Mouse (Mus musculus): ENCODE measurements around the gene Gab3. TPM values are rescaled to one million over a fixed set of nuclear protein-coding genes. Genes with fewer than 3 reads are reported as not detected.
"Not testable (repeated sequence)": the region's sequence is repeated elsewhere in the genome, so short reads cannot be mapped to it uniquely, and the experiment has no call there.

Gab3 gene
- polyA plus RNA-seq, 1 experiment: 0.66 TPM

DNA sequence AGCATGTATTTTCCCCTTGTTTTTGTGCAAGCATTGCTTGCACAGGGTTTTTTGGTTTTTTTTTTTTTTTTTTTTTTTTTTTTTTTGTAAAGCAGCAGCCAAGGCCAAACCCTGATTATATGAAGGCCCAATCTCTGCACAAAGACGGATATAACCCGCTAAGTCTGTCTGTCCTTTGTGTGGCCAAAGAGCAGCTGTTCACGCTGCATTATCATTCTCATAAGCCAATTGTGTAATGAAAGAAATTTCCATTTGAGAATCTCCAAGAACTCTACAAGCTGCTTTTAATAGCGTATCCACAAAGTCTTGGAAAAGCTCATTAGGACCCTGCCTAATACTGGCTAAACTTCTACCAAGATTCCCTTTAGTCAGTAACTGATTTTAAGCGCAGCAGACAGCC is 101.5 kb downstream of the Gab3 start:
- WGBS: 95% methylated on average over 5 of the region's 5 CpGs
- Histone ChIP-seq H3K36me3 (ENCODE audit: control insufficient read depth, insufficient read depth, low read length) (no peaks in the 10 kb centered on the region), H3K4me3 (ENCODE audit: insufficient read depth, low read depth, low read length) (no peak overlapping the region), H3K27me3 (replicated peaks; ENCODE audit: control insufficient read depth, insufficient read depth, low read length) (no peaks in the 10 kb centered on the region), H3K4me1 (ENCODE audit: control insufficient read depth, insufficient read depth, low read length) (no peaks in the 10 kb centered on the region), H3K27ac (ENCODE audit: insufficient read depth, low read depth, low read length) (no peak overlapping the region)
- no peak for DNase-seq
- no peak for TF ChIP-seq CTCF (conservative IDR thresholded peaks at IDR 0.05; ENCODE audit: insufficient read depth, insufficient read length, low read depth, low read length)

DNA sequence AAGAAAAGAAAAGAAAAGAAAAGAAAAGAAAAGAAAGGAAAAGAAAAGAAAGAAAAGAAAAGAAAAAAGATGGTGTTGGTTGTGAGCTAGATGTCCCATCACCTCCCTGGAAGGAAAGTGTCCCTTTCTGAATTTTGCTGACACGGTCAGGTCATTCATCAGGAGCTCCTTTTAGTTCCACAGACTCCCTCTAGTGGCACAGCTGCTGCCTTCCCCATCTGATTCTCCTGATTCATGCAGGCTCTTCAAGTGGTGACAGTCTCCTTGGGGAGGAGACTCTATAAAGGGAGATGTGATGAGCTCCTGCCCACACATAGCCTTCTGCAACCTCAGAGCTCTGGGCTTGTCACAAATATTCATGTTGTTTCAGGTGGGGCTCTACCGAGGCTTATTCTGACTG is 122.4 kb downstream of the Gab3 start:
- peak; percentile 23 for DNase-seq
- not testable (repeated sequence) for H3K27ac ChIP-seq (ENCODE audit: insufficient read depth, low read depth, low read length); H3K36me3 ChIP-seq (ENCODE audit: control insufficient read depth, insufficient read depth, low read length); H3K27me3 ChIP-seq (replicated peaks; ENCODE audit: control insufficient read depth, insufficient read depth, low read length); H3K4me3 ChIP-seq (ENCODE audit: insufficient read depth, low read depth, low read length); H3K4me1 ChIP-seq (ENCODE audit: control insufficient read depth, insufficient read depth, low read length)
- 0 out of 2 replicates have a peak, but pooled peaks have one; percentile 5 for TF ChIP-seq CTCF (conservative IDR thresholded peaks at IDR 0.05; ENCODE audit: insufficient read depth, insufficient read length, low read depth, low read length)
- 7% methylated on average over 1 of the region's 2 CpGs for WGBS

DNA sequence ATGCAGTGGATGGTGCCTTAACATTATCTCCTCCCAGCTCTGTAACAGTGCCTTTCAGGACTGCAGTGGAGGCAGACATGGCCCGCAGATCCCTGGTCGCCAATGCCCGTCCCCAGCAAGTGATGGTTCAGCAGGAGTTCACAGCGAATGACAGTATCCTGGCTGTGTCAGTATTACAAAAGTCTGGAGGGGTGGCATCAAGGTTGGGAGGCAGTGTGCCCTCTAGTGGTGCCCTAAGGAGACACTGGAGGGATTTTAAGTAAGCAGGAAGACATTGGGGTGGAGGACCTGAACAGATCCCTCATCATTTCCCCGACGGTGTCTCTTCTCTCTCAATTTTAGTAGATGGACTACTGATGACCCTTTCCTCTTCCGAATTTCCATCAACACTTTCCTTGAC is 126.1 kb downstream of the Gab3 start:
- H3K4me3 ChIP-seq (ENCODE audit: insufficient read depth, low read depth, low read length); H3K27me3 ChIP-seq (replicated peaks; ENCODE audit: control insufficient read depth, insufficient read depth, low read length); H3K36me3 ChIP-seq (ENCODE audit: control insufficient read depth, insufficient read depth, low read length); H3K27ac ChIP-seq (ENCODE audit: insufficient read depth, low read depth, low read length); H3K4me1 ChIP-seq (ENCODE audit: control insufficient read depth, insufficient read depth, low read length): not testable (repeated sequence)
- WGBS: 83% methylated on average over 7 of the region's 7 CpGs
- peak; percentile 0 for DNase-seq

Other genes with a start within 250 kb of the Gab3 start
- 0.03 TPM in 1 of 2 replicates, not detected in the other for gene Gm5936, start 248.3 kb downstream of the Gab3 start, polyA plus RNA-seq (2012; rRNA removed)
- gene Dkc1, start 10.4 kb upstream of the Gab3 start, polyA plus RNA-seq (2012; rRNA removed): 8.2 and 10.8 TPM in 2 replicates
- gene Mpp1, start 45.6 kb upstream of the Gab3 start, polyA plus RNA-seq (2012; rRNA removed): 143 and 144 TPM in 2 replicates
- not detected in 2 replicates for gene Smim9, start 78.3 kb upstream of the Gab3 start, polyA plus RNA-seq (2012; rRNA removed)